Mouse (Mus musculus) kidney, postnatal 0 days (tissue): ENCODE data around the gene Npas2. TPM values are rescaled to one million over a fixed set of nuclear protein-coding genes. Genes with fewer than 3 reads are reported as not detected.

Experiments
- ATAC-seq: fragments of 200-750 bp; cut with Nextera tagmentation; replicated peaks from 2 replicates; pipeline ENCODE4 v1.8.0; 2017; ENCODE audit warnings: low read depth, moderate number of reproducible peaks, moderate TSS enrichment, moderate library complexity; ENCODE audit not compliant: low FRiP score
- DNase-seq: peaks from one replicate; pipeline ENCODE4 v3.0.0-alpha.2; 2016; ENCODE audit warnings: low spot score
- H3K27ac ChIP-seq: fragments of 300-500 bp; sonication (generic); 2 replicates; pipeline ENCODE4 v1.5.1; 2014; ENCODE audit warnings: mild to moderate bottlenecking
- H3K27me3 ChIP-seq: fragments of 300-500 bp; sonication (generic); 2 replicates; pipeline ENCODE4 v1.6.1; 2014; ENCODE audit warnings: low read length, mixed read lengths; ENCODE audit not compliant: insufficient read depth
- H3K36me3 ChIP-seq: fragments of 300-500 bp; sonication (generic); 2 replicates; pipeline ENCODE4 v1.6.1; 2014; ENCODE audit warnings: low read length, mixed read lengths; ENCODE audit not compliant: insufficient read depth
- H3K4me1 ChIP-seq: fragments of 300-500 bp; sonication (generic); replicated peaks from 2 replicates; pipeline ENCODE4 v1.6.1; 2014; ENCODE audit warnings: antibody characterized with exemption, low read length, mixed read lengths; ENCODE audit not compliant: insufficient read depth
- H3K4me2 ChIP-seq: fragments of 300-500 bp; sonication (generic); 2 replicates; pipeline ENCODE4 v1.6.1; 2014; ENCODE audit warnings: mild to moderate bottlenecking, low read length, moderate library complexity, mixed read lengths
- H3K4me3 ChIP-seq: fragments of 300-500 bp; sonication (generic); replicated peaks from 2 replicates; pipeline ENCODE4 v1.5.1; 2014; ENCODE audit warnings: low read depth, low read length
- H3K9ac ChIP-seq: fragments of 300-500 bp; sonication (generic); 2 replicates; pipeline ENCODE4 v1.6.1; 2014; ENCODE audit warnings: low read depth, low read length
- H3K9me3 ChIP-seq: fragments of 300-500 bp; sonication (generic); replicated peaks from 2 replicates; pipeline ENCODE4 v1.6.1; 2016; ENCODE audit warnings: low read length, inconsistent platforms, mixed read lengths
- CTCF ChIP-seq: IDR thresholded peaks from 2 replicates; pipeline ENCODE4 v1.5.1; 2016; ENCODE audit warnings: antibody characterized with exemption, low read depth, mild to moderate bottlenecking, moderate library complexity
- WGBS: fragments of 180-500 bp; shearing (Covaris S2); extraction: QIAGEN DNeasy Blood & Tissue Kit; methylation state at CpG from one replicate; pipeline ENCODE4 v1.1.7; 2014; 5-methylcytosine and 5-hydroxymethylcytosine counted together
- polyA plus RNA-seq: library from polyadenylated mRNA; unstranded; fragments of >200 nt; fragmentation: Nextera tagmentation; extraction: Ambion mirVana; gene quantifications from 2 replicates; pipeline ENCODE4 v1.2.1, GENCODE M21; 2015

Npas2 gene
- polyA plus RNA-seq, 1 experiment from 2014 or later: 1.4 TPM

DNA sequence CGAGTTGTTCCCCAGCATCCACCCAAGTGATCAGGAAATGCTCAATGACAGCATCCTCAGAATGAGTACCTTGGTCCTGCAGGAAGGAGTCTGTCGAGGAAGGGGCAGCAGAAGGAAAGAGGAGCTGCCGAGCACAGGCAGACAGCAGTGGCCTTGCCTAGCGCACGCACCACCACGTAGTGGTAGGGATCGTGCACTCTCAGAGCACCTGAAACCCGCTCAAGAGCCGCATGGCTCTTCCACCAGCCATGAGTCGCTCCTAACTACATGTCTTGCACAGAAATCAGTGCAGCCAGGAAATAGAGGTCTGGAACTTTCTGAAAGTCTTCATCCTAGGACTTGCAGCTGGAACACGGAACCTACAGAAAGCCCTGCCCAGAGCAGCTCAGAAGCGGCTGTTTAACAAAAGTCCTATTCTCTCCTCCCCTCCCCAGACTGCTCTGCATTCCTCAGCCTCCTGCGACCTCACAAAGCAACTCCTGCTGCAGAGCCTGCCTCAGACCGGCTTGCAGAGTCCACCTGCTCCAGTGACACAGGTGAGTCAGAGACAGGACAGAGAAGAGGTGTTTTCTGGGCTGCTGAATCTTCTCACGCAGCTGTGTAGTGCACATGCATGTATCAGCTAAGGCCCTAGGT lies 142.1 kb downstream of the Npas2 start:
- Histone ChIP-seq H3K9ac (no peak overlapping the region), H3K27me3 (no peaks in the 10 kb centered on the region), H3K9me3 (no peaks in the 10 kb centered on the region), H3K4me2 (no peak overlapping the region), H3K4me1 (no peaks in the 10 kb centered on the region; the same call in 1 of the 2 replicates), H3K27ac (no peak overlapping the region), H3K36me3 (no peaks in the 10 kb centered on the region), H3K4me3 (no peak overlapping the region)
- DNase-seq (peak; percentile 17), ATAC-seq (no peak)
- no peak for TF ChIP-seq CTCF
- 31% methylated on average over 15 of the region's 15 CpGs for WGBS

DNA sequence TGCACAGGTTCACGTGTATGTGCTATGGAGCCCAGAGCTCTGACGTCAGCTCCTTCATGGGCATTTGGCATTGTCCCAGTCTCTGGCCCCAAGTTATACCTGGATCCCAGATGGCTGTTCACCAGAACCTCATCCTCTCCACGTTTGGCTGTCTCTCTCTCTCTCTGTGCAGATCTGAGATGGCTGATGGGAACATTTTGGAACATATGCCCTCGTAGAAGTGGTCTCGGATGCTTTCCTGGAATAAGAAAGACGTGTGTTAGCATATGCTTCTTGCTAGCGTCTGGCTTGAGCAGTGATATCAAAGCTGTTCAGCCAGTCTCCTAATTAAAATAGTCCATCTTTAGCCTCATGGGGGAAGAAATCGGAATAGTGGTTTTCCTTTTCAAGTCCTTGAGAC lies 143.3 kb downstream of the Npas2 start:
- no peak for DNase-seq
- Histone ChIP-seq H3K4me1 (no peaks in the 10 kb centered on the region; the same call in 1 of the 2 replicates), H3K27me3 (no peaks in the 10 kb centered on the region), H3K36me3 (no peaks in the 10 kb centered on the region), H3K4me3 (no peak overlapping the region), H3K9ac (no peak overlapping the region), H3K27ac (no peak overlapping the region), H3K4me2 (no peak overlapping the region), H3K9me3 (no peaks in the 10 kb centered on the region)
- no peak for ATAC-seq
- WGBS: 85% methylated on average over 8 of the region's 8 CpGs
- no peak for TF ChIP-seq CTCF

DNA sequence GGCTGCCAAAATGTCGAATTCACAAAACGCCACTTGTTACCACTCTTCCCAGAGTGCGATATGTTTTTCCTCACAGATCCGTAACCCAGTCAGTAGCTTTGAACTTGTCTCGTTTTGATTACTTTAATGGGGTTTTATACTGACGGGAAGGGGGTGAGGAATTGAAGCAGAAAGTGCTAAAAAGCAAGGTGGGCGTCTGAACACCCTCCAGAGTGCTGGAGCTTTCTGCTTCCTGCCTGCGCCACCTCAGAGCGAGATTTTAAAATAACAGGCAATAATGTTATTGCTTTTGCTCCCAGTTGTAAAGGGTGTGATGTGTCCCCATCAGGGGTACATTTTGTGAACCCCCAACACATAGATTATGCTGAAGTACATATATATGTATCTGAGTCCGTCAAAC lies 145.3 kb downstream of the Npas2 start:
- no peaks in the 10 kb centered on the region for H3K36me3 ChIP-seq
- no peaks in the 10 kb centered on the region for H3K9me3 ChIP-seq
- H3K27ac ChIP-seq: no peak overlapping the region
- 60% methylated on average over 10 of the region's 10 CpGs for WGBS
- H3K4me3 ChIP-seq: no peak overlapping the region
- H3K4me2 ChIP-seq: no peak overlapping the region
- DNase-seq: no peak
- no peak overlapping the region for H3K9ac ChIP-seq
- no peak for ATAC-seq
- no peaks in the 10 kb centered on the region; the same call in 1 of the 2 replicates for H3K4me1 ChIP-seq
- H3K27me3 ChIP-seq: no peaks in the 10 kb centered on the region
- no peak for TF ChIP-seq CTCF

DNA sequence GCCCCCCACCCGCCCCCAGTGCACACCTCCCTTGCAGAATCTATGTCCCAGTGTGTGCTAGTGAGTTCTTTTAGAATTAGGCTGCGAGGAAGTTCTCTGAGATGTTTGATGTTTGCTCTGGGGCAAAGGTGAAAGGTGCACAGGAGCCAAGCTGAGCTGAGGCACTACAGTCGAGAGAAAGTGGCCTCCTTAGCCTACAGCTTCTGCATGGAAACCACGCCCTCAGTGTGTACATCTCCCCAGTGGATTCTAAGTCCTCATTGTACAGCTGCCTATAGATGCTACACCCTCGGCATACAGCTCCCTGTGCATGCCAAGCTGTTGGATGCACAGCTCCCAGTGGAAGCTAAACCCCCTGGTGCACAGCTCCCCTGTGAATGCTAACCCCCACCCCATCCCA lies 145.9 kb downstream of the Npas2 start:
- H3K27me3 ChIP-seq: no peaks in the 10 kb centered on the region
- H3K9ac ChIP-seq: no peak overlapping the region
- H3K27ac ChIP-seq: no peak overlapping the region
- H3K4me1 ChIP-seq: no peaks in the 10 kb centered on the region; the same call in 1 of the 2 replicates
- no peaks in the 10 kb centered on the region for H3K9me3 ChIP-seq
- H3K4me2 ChIP-seq: no peak overlapping the region
- no peaks in the 10 kb centered on the region for H3K36me3 ChIP-seq
- no peak for DNase-seq
- TF ChIP-seq CTCF: no peak
- ATAC-seq: no peak
- no peak overlapping the region for H3K4me3 ChIP-seq
- 52% methylated on average over 5 of the region's 5 CpGs for WGBS

DNA sequence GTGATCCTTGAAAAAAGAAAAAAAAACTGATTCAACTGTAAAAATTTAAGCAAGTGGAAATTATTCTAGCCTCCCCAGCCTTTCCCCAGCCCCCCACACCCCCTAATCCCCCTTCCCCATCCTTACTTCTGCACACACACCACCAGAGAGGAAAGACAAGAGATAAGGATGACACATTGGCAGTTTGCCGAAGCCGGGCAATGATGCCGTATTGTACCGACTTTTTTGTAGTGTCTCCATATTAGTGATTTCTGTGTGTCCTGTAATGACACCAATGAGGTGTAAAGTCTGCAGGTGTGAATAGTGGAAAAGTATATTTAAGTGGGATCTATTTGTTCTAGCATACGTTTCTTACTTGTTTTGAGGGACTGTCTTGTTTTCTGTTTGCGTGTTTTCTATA lies 146.6 kb downstream of the Npas2 start:
- WGBS: 73% methylated on average over 6 of the region's 6 CpGs
- Histone ChIP-seq H3K4me2 (no peak overlapping the region), H3K36me3 (no peaks in the 10 kb centered on the region), H3K4me1 (no peaks in the 10 kb centered on the region; the same call in 1 of the 2 replicates), H3K9ac (no peak overlapping the region), H3K9me3 (no peaks in the 10 kb centered on the region), H3K27me3 (no peaks in the 10 kb centered on the region), H3K27ac (no peak overlapping the region), H3K4me3 (no peak overlapping the region)
- ATAC-seq (no peak), DNase-seq (no peak)
- no peak for TF ChIP-seq CTCF

DNA sequence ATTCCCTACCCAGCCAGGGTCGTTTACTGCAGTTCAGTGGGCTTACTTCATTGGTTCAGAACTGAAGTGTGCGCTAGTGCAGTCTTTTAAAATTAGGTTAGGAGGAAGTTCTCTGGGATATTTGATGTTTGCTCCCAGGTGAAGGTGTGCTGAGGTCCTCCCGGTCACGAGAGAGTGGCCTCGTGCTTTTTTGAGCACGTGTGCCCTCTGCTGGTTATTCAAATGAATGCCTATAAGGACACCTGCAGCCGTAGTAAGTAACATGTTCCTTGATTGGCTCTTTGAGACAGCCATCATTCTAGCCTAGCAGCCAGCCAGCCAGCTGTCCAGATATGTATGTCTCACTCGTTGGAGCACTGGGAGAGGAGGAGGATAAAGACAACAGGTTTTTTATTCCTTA lies 147.1 kb downstream of the Npas2 start:
- no peak overlapping the region for H3K4me3 ChIP-seq
- peak; percentile 36; the same call in 1 of the 2 replicates for ATAC-seq

DNA sequence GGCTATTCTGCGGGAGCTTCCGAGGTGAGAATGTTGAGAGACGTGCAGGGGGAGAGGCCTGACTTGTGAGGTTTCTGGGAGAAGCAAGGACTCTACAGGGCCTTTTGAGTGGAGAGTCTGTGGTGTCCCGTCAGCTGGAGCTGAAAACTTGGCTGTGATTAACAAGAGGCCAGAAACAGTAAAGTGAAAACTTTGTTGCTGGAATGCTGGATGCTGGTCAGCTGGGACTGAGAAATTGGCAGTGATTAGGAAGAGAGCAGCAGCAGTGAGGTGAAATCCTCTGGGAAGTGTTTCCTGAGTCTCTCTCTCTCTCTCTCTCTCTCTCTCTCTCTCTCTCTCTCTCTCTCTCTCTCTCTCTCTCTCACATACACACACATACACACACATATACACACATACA lies 148.3 kb downstream of the Npas2 start:
- no peak overlapping the region for H3K27ac ChIP-seq
- TF ChIP-seq CTCF: no peak
- H3K27me3 ChIP-seq: no peaks in the 10 kb centered on the region
- no peaks in the 10 kb centered on the region; the same call in 1 of the 2 replicates for H3K4me1 ChIP-seq
- WGBS: 78% methylated on average over 4 of the region's 4 CpGs
- H3K9ac ChIP-seq: no peak overlapping the region
- ATAC-seq (no peak), DNase-seq (no peak)
- no peak overlapping the region for H3K4me3 ChIP-seq
- no peak overlapping the region for H3K4me2 ChIP-seq
- no peaks in the 10 kb centered on the region for H3K36me3 ChIP-seq
- H3K9me3 ChIP-seq: no peaks in the 10 kb centered on the region

More for the DNA sequence above, 147.1 kb downstream of the Npas2 start:
- Histone ChIP-seq H3K36me3 (no peaks in the 10 kb centered on the region), H3K4me2 (no peak overlapping the region), H3K4me1 (no peaks in the 10 kb centered on the region; the same call in 1 of the 2 replicates), H3K27ac (no peak overlapping the region), H3K9me3 (no peaks in the 10 kb centered on the region), H3K27me3 (no peaks in the 10 kb centered on the region), H3K9ac (no peak overlapping the region)
- DNase-seq: peak; percentile 74
- TF ChIP-seq CTCF: peak; percentile 85
- 14% methylated on average over 8 of the region's 8 CpGs for WGBS
